ENCODE assay signal across 8 mouse cellular contexts in genomic region chr4:132273166-132273565, GRCm38 (mm10). TPM values are rescaled to one million over a fixed set of nuclear protein-coding genes. Genes with fewer than 3 reads are reported as not detected.
DNase-seq lines count a peak whose midpoint lies in the region; ATAC-seq and TF ChIP-seq lines count a peak whose summit lies in the region.

No protein-coding gene starts in this region.

- peak overlapping the region; percentile 85 for H3K4me3 ChIP-seq in layer of hippocampus, adult 2 months
- H3K4me3 ChIP-seq in forebrain, postnatal 0 days (ENCODE audit: low read depth, low read length) = peak overlapping the region; percentile 62
- peak overlapping the region; percentile 79; the same call in 1 of the 2 replicates for H3K4me3 ChIP-seq in liver, postnatal 0 days (ENCODE audit: low read depth, low read length)

- ATAC-seq in forebrain, postnatal 0 days = no peak
- ATAC-seq in liver, postnatal 0 days = no peak
- ATAC-seq in inflammation-experienced regulatory T-cells, adult 6 months = no peak

- H3K27ac ChIP-seq in layer of hippocampus, adult 2 months = peak overlapping the region; percentile 95
- H3K27ac ChIP-seq in forebrain, postnatal 0 days (ENCODE audit: low read depth, low read length) = peak overlapping the region; percentile 93
- no peak overlapping the region for H3K27ac ChIP-seq in liver, postnatal 0 days (ENCODE audit: low read depth)

- H3K9ac ChIP-seq in forebrain, postnatal 0 days = peak overlapping the region; percentile 86
- peak overlapping the region; percentile 91; the same call in 1 of the 2 replicates for H3K9ac ChIP-seq in liver, postnatal 0 days (replicated peaks)

- no peaks in the 10 kb centered on the region for H3K9me3 ChIP-seq in forebrain, postnatal 0 days (ENCODE audit: low read length)
- H3K9me3 ChIP-seq in liver, postnatal 0 days (ENCODE audit: low read length) = no peaks in the 10 kb centered on the region

- H3K4me2 ChIP-seq in forebrain, postnatal 0 days (ENCODE audit: low read depth) = peak overlapping the region; percentile 94
- peak overlapping the region; percentile 78 for H3K4me2 ChIP-seq in liver, postnatal 0 days (ENCODE audit: low read depth, low read length)

- H3K4me1 ChIP-seq in forebrain, postnatal 0 days (ENCODE audit: insufficient read depth) = peaks cover 7% of the 10 kb centered on the region; the same call in 1 of the 2 replicates
- peaks cover 21% of the 10 kb centered on the region for H3K4me1 ChIP-seq in liver, postnatal 0 days (ENCODE audit: insufficient read depth)

- no peaks in the 10 kb centered on the region for H3K36me3 ChIP-seq in forebrain, postnatal 0 days (ENCODE audit: insufficient read depth)
- no peaks in the 10 kb centered on the region for H3K36me3 ChIP-seq in liver, postnatal 0 days (replicated peaks; ENCODE audit: insufficient read depth, low read length)

- no peak for TF ChIP-seq EP300 in liver, postnatal 0 days (IDR thresholded peaks at IDR 0.05; ENCODE audit: low read depth)

- no peak for TF ChIP-seq CTCF in layer of hippocampus, adult 2 months (conservative IDR thresholded peaks at IDR 0.05)
- TF ChIP-seq CTCF in forebrain, postnatal 0 days (IDR thresholded peaks at IDR 0.05; ENCODE audit: low read depth) = no peak
- TF ChIP-seq CTCF in liver, postnatal 0 days (IDR thresholded peaks at IDR 0.05; ENCODE audit: low read depth) = no peak

- no peaks in the 10 kb centered on the region for H3K27me3 ChIP-seq in forebrain, postnatal 0 days (ENCODE audit: insufficient read depth, low read length)
- no peaks in the 10 kb centered on the region for H3K27me3 ChIP-seq in liver, postnatal 0 days (ENCODE audit: insufficient read depth, low read length)

- no peak for DNase-seq in layer of hippocampus, adult 2 months (ENCODE audit: low spot score in 2 of 2)
- no peak for DNase-seq in layer of hippocampus, postnatal 25 days (ENCODE audit: extremely low spot score in 1 of 2, low spot score in 1 of 2)
- DNase-seq in adipocyte (ENCODE audit: low spot score) = peak; percentile 37
- peak; percentile 21 for DNase-seq in forebrain, postnatal 0 days
- DNase-seq in liver, postnatal 0 days = no peak
- no peak for DNase-seq in left cerebral cortex, adult 11 months (ENCODE audit: low spot score)
- DNase-seq in lung, postnatal 4 days = no peak

- WGBS in forebrain, postnatal 0 days = 64% methylated on average over 2 of the region's 2 CpGs
- 36% methylated on average over 2 of the region's 2 CpGs for WGBS in liver, postnatal 0 days (ENCODE audit: insufficient replicate concordance)

RNA-seq across cellular contexts. Expression of gene Taf12, which starts 1.0 kb away (rescaled TPM):
- 10 to 100 TPM; 24.6 to 26.2 TPM for total RNA-seq in layer of hippocampus, adult 2 months (2021)
- 10 to 100 TPM; 19.2 to 26.8 TPM for total RNA-seq in layer of hippocampus, postnatal 25 days (2021)
- 8.0 and 15.2 TPM in 2 replicates for total RNA-seq in forebrain, postnatal 0 days (2014; rRNA removed)
- polyA plus RNA-seq in forebrain, postnatal 0 days (2015; fragmentation: Nextera tagmentation; extraction: Ambion mirVana) = 27.8 and 30.5 TPM in 2 replicates
- polyA plus RNA-seq in liver, postnatal 0 days (2015; fragmentation: Nextera tagmentation; extraction: Ambion mirVana) = 27.8 and 28.2 TPM in 2 replicates
- polyA plus RNA-seq in inflammation-experienced regulatory T-cells, adult 6 months (2017; shearing (Covaris generic)) = 100 to 1,000 TPM in 1 of 3 experiments, 10 to 100 TPM in 2; 78.9 to 105 (median 84.2) TPM

RNA-seq across cellular contexts. Expression of gene Gmeb1, which starts 11.8 kb away (rescaled TPM):
- total RNA-seq in layer of hippocampus, adult 2 months (2021) = 10 to 100 TPM; 25.2 to 28.3 TPM
- 10 to 100 TPM; 21.9 to 26.9 TPM for total RNA-seq in layer of hippocampus, postnatal 25 days (2021)
- total RNA-seq in forebrain, postnatal 0 days (2014; rRNA removed) = 17.1 and 21.3 TPM in 2 replicates
- 18.0 and 34.0 TPM in 2 replicates for polyA plus RNA-seq in forebrain, postnatal 0 days (2015; fragmentation: Nextera tagmentation; extraction: Ambion mirVana)
- polyA plus RNA-seq in liver, postnatal 0 days (2015; fragmentation: Nextera tagmentation; extraction: Ambion mirVana) = 6.9 and 8.9 TPM in 2 replicates
- 10 to 100 TPM; 13.0 to 17.0 (median 13.1) TPM for polyA plus RNA-seq in inflammation-experienced regulatory T-cells, adult 6 months (2017; shearing (Covaris generic))

RNA-seq across cellular contexts. Expression of gene Rab42, which starts 30.0 kb away (rescaled TPM):
- 1 to 10 TPM; 1.2 to 2.1 TPM for total RNA-seq in layer of hippocampus, adult 2 months (2021)
- total RNA-seq in layer of hippocampus, postnatal 25 days (2021) = 1 to 10 TPM; 1.7 TPM
- 0.71 and 1.8 TPM in 2 replicates for total RNA-seq in forebrain, postnatal 0 days (2014; rRNA removed)
- polyA plus RNA-seq in forebrain, postnatal 0 days (2015; fragmentation: Nextera tagmentation; extraction: Ambion mirVana) = 2.3 and 2.5 TPM in 2 replicates
- polyA plus RNA-seq in liver, postnatal 0 days (2015; fragmentation: Nextera tagmentation; extraction: Ambion mirVana) = 0.30 and 0.73 TPM in 2 replicates
- under 1 TPM in 1 of 3 experiments, not detected in 2; 0.46 TPM for polyA plus RNA-seq in inflammation-experienced regulatory T-cells, adult 6 months (2017; shearing (Covaris generic))

RNA-seq across cellular contexts. Expression of gene Trnau1ap, which starts 56.2 kb away (rescaled TPM):
- total RNA-seq in layer of hippocampus, adult 2 months (2021) = 10 to 100 TPM; 20.7 to 26.0 TPM
- total RNA-seq in layer of hippocampus, postnatal 25 days (2021) = 10 to 100 TPM; 19.6 to 23.2 TPM
- total RNA-seq in forebrain, postnatal 0 days (2014; rRNA removed) = 57.2 and 62.1 TPM in 2 replicates
- polyA plus RNA-seq in forebrain, postnatal 0 days (2015; fragmentation: Nextera tagmentation; extraction: Ambion mirVana) = 62.1 and 75.6 TPM in 2 replicates
- polyA plus RNA-seq in liver, postnatal 0 days (2015; fragmentation: Nextera tagmentation; extraction: Ambion mirVana) = 30.4 and 33.8 TPM in 2 replicates
- 10 to 100 TPM; 37.5 to 45.9 (median 37.7) TPM for polyA plus RNA-seq in inflammation-experienced regulatory T-cells, adult 6 months (2017; shearing (Covaris generic))

Comparison
In these comparisons a context has a peak if more than half of its experiments do, and no peak if none do; other contexts are left out.
1. DNase-seq: peak in adipocyte (single experiment) and forebrain, postnatal 0 days (single experiment); none in layer of hippocampus, adult 2 months (0 of 2), layer of hippocampus, postnatal 25 days (0 of 2), liver, postnatal 0 days (single experiment), left cerebral cortex, adult 11 months (single experiment) and lung, postnatal 4 days (0 of 2).
2. Peak in every context shown above with its lines, with median percentiles within 50 percentile points of each other: H3K4me3 ChIP-seq.